Mouse (Mus musculus) gastrocnemius, postnatal 14 days (tissue): ENCODE measurements at regions not wholly inside any gene's neighbourhood (a gene's known extent, or its start where the extent isn't known, plus 50 kb on each side); places are given as distances from the start of the nearest gene placed in this dataset.

Experiments used
- DNase-seq: peaks from one replicate; pipeline ENCODE4 v3.0.0; 2021; ENCODE audit warnings: mixed read lengths
- intact Hi-C: fragments of 180-260 bp; cut with DNase I; formaldehyde crosslinking; loops from one replicate; pipeline ENCODE4 v1.15.1; 2025; ENCODE audit warnings: low total_unique reads

GRCm38 (mm10) chr3:38102985-38103384, 378.7 kb upstream of the Gm5148 start:
- no peak for DNase-seq

DNA sequence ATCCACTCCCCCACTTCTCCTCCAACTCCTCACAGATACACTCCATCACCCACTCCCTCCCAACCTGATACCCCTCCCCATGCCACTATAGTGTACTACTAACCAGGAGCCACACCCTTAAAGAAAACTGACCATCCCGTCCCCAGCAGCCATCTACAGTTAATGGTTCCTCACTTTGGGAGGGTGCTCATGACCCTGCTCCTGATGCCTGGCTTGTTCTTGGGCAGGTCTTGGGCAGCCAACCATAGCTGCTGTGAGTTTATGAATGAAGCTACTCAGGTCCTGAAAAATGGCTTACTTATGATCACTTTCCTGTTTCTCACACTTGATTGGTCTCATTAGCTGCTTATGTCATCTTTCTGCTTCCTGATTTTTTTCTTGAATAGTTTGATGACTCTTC, 377.9 kb upstream of the Gm5148 start:
- DNase-seq: no peak
- intact Hi-C loops: no loop called here

More at GRCm38 (mm10) chr3:38102985-38103384, 378.7 kb upstream of the Gm5148 start:
- intact Hi-C loops: no loop called here

- DNase-seq: no peak
- intact Hi-C loops: no loop called here
Measured at GRCm38 (mm10) chr3:38094370-38094979, 370.2 kb upstream of the Gm5148 start.

GRCm38 (mm10) chr3:38084548-38084947, 360.3 kb upstream of the Gm5148 start:
- DNase-seq: peak; percentile 6
- intact Hi-C loops: no loop called here

- intact Hi-C loops: no loop called here
- DNase-seq: peak; percentile 9
Measured at GRCm38 (mm10) chr3:38082386-38082785, 358.1 kb upstream of the Gm5148 start.

DNA sequence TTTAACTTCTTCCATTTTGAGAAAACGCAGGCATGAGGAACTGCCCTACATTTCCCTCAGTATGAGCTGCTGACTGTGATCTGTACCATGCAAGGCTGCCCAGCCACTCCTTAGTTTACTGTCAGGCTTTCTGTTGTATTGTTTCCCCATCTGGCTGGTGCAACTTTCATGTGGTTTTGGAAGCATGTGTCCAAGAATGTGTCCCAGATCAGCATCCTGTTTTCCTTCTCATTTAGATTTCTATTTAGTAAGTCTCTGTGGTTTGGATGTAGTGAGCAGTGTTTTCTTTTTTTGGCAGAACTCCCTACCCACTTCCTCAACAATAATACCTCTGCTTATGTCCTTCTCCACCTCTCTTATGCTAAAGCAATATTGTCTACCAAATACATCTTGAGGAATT, 352.5 kb upstream of the Gm5148 start:
- intact Hi-C loops: no loop called here
- no peak for DNase-seq

- DNase-seq: no peak
- intact Hi-C loops: no loop called here
Measured at GRCm38 (mm10) chr3:38073946-38074345, 349.7 kb upstream of the Gm5148 start.

DNA sequence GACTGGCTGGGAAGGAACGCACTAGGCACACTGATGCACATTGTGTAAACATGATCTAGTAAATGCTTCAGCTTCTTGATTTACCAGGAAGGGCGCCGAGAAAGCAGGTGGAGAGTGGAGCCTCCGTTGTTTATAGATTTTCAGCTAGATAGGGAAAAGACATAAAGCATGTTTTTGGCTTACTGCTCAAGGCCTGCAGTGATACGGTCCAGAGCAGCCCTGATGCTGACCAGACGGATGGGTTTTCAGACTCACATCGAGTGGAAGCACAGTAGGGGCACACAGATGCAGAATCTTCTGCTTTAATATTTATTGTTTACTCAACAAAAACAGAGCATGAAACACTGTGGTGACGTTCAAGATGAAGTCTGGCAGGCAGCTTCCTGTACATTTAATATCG, 331.3 kb upstream of the Gm5148 start:
- intact Hi-C loops: no loop called here
- DNase-seq: no peak

GRCm38 (mm10) chr3:38052941-38053340, 328.7 kb upstream of the Gm5148 start:
- peak; percentile 34 for DNase-seq
- intact Hi-C loops: no loop called here

- no peak for DNase-seq
- intact Hi-C loops: no loop called here
Measured at GRCm38 (mm10) chr3:38051748-38052147, 327.5 kb upstream of the Gm5148 start.

DNA sequence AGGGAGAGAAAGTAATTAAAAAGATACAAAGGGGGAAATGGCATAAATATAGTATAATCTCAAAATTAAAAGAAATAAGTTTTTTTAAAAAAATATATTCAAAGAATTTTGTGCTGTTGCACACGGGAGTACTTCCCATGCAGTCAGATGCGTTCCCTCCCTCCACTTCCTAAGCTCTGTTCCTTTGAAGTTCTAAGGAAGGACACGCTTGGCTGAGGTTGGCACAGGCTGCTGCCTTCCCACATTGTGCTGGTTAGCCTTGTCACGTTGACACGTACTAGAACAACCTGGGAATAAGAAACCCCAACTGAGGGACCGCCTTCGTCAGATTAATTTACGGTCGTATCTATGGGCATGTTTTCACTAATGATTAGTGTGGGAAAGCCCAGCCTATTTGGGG, 326.6 kb upstream of the Gm5148 start:
- intact Hi-C loops: no loop called here
- no peak for DNase-seq

DNA sequence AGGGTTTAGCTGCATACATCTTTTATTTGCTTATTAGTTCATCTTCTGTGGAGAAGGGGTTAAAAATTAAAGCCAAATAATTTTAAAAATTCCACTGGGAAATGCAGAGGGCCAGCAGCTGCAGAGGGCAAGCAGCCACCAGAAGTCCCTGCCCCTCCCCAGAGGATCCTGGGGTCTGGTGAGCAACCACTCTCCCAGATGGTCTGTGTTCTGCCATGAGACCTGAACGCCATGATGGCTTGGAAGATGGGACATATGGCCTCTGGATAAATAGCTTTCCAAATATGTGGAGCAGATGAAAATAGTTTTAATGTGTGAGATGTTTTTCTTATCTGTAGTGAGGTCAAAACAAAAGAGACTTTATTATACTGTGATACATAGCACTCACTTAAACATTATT, 326.1 kb upstream of the Gm5148 start:
- intact Hi-C loops: no loop called here
- DNase-seq: no peak

GRCm38 (mm10) chr3:38049290-38049689, 325.0 kb upstream of the Gm5148 start:
- peak; percentile 29 for DNase-seq
- intact Hi-C loops: no loop called here

DNA sequence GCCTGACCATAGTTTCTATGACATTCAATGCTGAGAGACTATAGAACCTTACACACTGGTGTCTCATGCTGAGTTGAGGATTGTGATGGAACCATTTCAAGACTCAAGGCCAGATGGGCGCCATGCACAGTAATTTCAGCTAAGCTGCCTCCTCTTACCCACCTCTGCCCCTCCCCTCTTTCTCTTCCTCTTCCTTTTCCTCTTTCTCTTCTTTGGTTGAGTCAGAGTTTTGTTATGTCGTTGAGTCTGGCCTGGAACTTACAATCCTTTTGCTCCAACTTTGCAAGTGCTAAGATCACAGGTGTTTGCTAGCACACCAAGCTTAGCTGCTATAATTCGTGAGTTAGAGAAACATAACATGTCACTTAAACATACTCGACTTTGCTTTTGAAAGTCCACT, 323.2 kb upstream of the Gm5148 start:
- no peak for DNase-seq
- intact Hi-C loops: no loop called here

DNA sequence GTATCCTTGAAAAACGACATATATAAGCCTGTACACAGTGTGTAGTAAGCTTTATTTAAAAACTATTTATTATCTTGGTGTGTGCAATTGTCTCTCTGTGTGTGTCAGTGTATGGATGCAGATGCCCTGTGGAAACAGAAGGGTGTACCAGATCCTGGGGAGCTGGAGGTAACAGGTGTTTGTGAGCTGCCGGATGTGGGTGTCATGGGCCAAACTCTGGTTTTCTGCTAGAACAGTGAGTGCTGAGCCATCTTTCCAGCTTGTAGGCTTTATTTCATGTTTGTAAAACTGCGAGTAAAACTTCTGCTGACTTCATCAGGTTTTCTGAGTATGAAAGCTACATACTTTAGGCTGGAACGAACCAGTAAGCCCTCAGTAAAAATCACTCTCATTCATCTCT, 322.3 kb upstream of the Gm5148 start:
- intact Hi-C loops: no loop called here
- DNase-seq: no peak

GRCm38 (mm10) chr3:38045989-38046388, 321.7 kb upstream of the Gm5148 start:
- DNase-seq: no peak
- intact Hi-C loops: no loop called here

DNA sequence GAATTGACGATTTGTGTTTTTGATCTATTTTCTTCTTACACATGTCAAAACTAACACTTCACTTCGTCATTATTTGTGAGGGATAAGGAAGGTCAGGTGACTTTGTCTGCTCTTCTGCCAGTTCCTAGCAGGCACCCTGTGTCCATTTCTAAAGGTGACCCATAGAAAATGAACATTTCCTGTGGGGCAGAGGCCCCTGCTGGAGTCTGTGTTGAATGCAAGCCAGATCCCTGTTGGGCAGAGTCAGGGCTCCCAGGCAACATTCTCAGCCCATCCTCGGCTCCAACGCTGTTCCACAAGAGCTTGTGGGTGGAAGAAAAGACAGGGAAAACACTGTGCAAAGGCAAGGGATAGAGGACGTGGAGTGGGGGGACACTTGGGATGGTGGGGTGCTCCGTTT, 321.2 kb upstream of the Gm5148 start:
- DNase-seq: no peak
- intact Hi-C loops: no loop called here

- no peak for DNase-seq
- intact Hi-C loops: no loop called here
Measured at GRCm38 (mm10) chr3:38044338-38044737, 320.0 kb upstream of the Gm5148 start.

- no peak for DNase-seq
- intact Hi-C loops: no loop called here
Measured at GRCm38 (mm10) chr3:38042614-38043013, 318.3 kb upstream of the Gm5148 start.

DNA sequence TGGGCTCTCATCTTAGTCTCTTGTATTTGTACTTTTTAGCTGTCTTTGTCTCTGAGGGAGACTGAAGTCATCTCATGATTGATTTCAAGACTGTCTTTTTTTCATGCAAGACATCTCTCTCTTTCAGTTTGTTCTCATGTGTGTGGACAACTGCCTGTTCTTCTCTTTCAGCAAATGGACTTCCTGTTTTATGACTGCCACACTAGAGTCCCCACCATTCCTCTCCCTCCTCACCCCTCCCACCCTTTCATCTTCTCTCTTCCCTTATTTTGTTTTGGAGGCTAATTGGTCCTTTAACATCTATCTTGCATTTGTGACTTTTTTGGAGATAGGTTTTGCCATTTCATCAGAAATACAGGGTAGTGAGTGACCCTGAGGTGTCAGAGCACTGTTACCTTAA, 311.8 kb upstream of the Gm5148 start:
- intact Hi-C loops: no loop called here
- DNase-seq: no peak

DNA sequence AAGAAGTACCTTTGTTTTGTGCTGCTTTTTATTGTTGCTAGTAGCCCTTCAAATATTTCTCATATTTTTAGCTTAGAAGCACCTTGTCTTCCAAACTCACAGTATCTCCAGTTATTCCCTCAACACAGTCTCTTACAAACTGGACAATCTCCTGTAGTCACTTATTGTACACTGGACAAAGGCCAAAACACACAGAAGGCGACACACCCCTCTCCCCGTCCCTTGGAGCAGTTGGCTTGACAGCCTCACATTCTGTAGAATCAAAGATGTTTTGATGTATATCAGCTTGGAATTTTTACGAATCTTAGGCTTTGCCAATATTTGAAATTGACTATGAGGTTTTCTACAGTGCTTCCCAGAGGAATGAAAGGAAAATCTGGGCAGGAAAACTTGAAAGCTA, 309.8 kb upstream of the Gm5148 start:
- intact Hi-C loops: no loop called here
- DNase-seq: no peak

DNA sequence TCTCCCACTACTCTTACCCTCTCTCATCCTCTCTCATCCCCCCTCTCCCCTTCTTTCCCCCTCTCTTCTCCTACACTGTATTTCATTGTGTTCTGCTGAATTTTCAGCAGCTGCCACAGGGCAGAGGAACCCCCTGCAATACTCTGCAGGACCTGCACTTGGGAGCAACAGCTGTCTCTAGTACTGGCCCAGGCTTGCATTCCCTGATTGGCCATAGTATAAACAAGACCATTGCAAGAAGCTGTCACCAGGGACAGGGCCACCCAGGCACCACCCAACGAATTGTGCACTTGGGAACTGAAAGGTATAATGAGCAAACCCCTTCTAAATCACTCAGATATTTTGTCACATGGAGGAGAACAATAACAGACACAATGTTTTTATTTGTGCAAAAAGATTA, 290.5 kb upstream of the Gm5148 start:
- intact Hi-C loops: no loop called here
- DNase-seq: peak; percentile 14
